Mouse (Mus musculus) cerebellum, adult 2 months (tissue): ENCODE data around the gene Tnfrsf23.

Source experiments
- CTCF ChIP-seq: fragments of 200-500 bp; IDR thresholded peaks from 2 replicates; pipeline ENCODE4 v1.5.1; 2011; ENCODE audit warnings: low read depth, mild to moderate bottlenecking, control low read depth, low read length, moderate library complexity, borderline replicate concordance; ENCODE audit not compliant: insufficient read depth
- POLR2A ChIP-seq: fragments of 200-500 bp; IDR thresholded peaks from 2 replicates; pipeline ENCODE4 v1.6.1; 2011; ENCODE audit warnings: low read length, control low read depth, borderline replicate concordance; ENCODE audit not compliant: insufficient read depth

GRCm38 (mm10) chr7:143709395-143709794 lies 23.7 kb upstream of the Tnfrsf23 start:
- TF ChIP-seq POLR2A (no peak), CTCF (no peak)
